Mouse (Mus musculus) cerebellum, adult 2 months (tissue): ENCODE results near the gene Gga1. TPM values are rescaled to one million over a fixed set of nuclear protein-coding genes. Genes with fewer than 3 reads are reported as not detected.

Source experiments
- DNase-seq, 2 experiments: peaks; one replicate each; pipeline ENCODE4 v3.0.0; 2021
- H3K27ac ChIP-seq: fragments of 200-500 bp; 2 replicates; pipeline ENCODE4 v1.5.1; 2012; ENCODE audit warnings: low read length, control low read depth, inconsistent platforms; ENCODE audit not compliant: insufficient read depth
- H3K27me3 ChIP-seq: fragments of 200-500 bp; 2 replicates; pipeline ENCODE4 v1.6.1; 2012; ENCODE audit warnings: inconsistent platforms, mild to moderate bottlenecking, low read length, moderate library complexity; ENCODE audit not compliant: control insufficient read depth, insufficient read depth
- H3K4me1 ChIP-seq: fragments of 200-500 bp; 2 replicates; pipeline ENCODE4 v1.6.1; 2011; ENCODE audit warnings: low read length; ENCODE audit not compliant: control insufficient read depth, insufficient read depth
- H3K4me3 ChIP-seq: fragments of 200-500 bp; replicated peaks from 2 replicates; pipeline ENCODE3; 2011; ENCODE audit warnings: mild to moderate bottlenecking, low read depth, low read length, control low read depth; ENCODE audit not compliant: insufficient read depth
- CTCF ChIP-seq: fragments of 200-500 bp; IDR thresholded peaks from 2 replicates; pipeline ENCODE4 v1.5.1; 2011; ENCODE audit warnings: low read depth, mild to moderate bottlenecking, control low read depth, low read length, moderate library complexity, borderline replicate concordance; ENCODE audit not compliant: insufficient read depth
- POLR2A ChIP-seq: fragments of 200-500 bp; IDR thresholded peaks from 2 replicates; pipeline ENCODE4 v1.6.1; 2011; ENCODE audit warnings: low read length, control low read depth, borderline replicate concordance; ENCODE audit not compliant: insufficient read depth
- WGBS: fragments of 180-500 bp; shearing (Covaris S2); methylation state at CpG from one replicate; pipeline ENCODE4 v1.1.7; 2018; 5-methylcytosine and 5-hydroxymethylcytosine counted together
- polyA plus RNA-seq: library from polyadenylated mRNA; depleted of rRNA; stranded (reverse); fragments of >200 nt; gene quantifications from 2 replicates; pipeline ENCODE4 v1.2.3, GENCODE M21; 2012

The Gga1 gene
- polyA plus RNA-seq, 1 experiment, result 80.8 TPM

DNA sequence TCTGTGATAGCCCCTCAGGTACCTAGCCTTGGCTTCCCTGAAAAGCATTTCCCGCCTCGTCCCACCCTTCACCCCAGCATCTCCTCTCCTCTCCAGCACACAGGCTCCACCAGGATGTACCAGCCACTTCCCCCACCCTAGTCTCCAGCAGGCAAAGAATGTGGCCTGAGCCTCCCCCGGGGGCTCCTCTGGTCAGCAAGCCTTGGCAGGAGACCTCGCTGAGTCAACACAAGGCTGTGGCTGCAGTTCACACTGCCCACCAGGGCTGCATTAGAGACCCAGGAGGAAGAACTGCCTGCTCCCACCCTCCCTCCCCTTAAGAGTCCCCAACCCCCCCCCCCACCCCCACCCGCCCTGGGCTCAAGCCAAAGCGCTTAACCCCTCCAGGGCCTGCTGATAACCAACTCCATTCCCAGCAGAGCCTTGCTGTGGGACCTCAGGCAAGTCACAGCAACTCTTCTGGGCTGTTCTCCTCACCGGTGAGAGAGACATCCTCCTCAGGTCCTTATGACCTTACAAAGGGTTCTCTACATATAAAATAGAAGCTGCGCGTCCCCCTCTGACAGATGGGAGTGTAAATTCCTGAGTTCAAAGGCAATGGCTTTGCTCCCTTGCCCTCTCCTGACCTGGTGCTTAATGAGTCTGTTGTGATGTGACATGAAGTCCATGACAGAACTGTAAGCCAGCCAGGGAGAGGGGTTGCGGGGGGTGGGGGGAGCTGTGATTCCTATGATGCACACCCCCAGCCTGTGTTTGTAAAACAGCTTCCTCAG lies 42.6 kb upstream of the Gga1 start:
- H3K27ac ChIP-seq, result no peak overlapping the region
- TF ChIP-seq POLR2A (no peak), CTCF (no peak)
- H3K27me3 ChIP-seq, result no peaks in the 10 kb centered on the region
- DNase-seq, result no peak
- H3K4me3 ChIP-seq, result no peak overlapping the region
- WGBS, result 47% methylated on average over 10 of the region's 10 CpGs
- peaks cover 14% of the 10 kb centered on the region for H3K4me1 ChIP-seq

DNA sequence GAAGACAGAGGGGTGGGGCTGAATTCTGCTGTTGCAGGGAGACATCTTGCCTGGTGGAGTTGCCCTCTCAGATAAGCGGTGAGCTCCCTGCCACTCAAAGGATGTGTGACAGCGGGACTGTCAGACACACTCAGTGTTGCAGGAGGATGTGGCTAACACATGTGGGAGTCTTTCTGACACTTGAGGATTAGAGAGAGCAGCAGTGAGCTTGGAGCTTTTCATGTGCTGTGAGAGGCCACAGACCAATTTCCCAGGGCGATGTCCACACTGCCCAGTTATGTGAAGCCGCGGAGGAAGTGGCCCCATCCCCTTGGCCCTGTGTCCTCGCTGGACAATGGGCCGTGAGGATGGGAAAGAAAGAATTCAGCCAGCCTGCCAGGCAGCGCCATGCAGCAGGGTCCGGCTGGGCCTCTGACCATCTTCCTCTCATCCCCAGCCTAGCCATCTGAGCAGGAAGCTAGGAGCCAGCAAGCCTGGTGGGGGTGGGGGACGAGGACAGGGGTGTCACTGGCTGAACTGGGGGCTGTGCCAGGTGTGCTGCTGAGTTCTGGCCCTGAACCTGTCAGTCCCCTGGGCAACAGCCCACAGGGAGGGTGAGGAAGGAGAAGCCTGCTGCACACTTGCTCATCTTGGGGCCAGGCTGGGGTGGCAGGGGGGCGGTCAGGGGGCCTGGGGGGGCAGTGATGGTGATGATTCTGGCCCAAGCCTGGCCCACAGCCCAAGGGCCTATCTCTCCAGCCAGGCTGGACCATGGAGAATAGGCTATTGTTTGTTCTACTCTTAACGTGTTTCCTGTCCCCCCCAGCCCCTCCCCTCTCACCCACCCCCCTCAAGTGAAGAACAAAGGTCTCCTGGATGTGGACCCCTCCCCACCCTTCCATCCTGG lies 41.5 kb upstream of the Gga1 start:
- no peak overlapping the region for H3K27ac ChIP-seq

DNA sequence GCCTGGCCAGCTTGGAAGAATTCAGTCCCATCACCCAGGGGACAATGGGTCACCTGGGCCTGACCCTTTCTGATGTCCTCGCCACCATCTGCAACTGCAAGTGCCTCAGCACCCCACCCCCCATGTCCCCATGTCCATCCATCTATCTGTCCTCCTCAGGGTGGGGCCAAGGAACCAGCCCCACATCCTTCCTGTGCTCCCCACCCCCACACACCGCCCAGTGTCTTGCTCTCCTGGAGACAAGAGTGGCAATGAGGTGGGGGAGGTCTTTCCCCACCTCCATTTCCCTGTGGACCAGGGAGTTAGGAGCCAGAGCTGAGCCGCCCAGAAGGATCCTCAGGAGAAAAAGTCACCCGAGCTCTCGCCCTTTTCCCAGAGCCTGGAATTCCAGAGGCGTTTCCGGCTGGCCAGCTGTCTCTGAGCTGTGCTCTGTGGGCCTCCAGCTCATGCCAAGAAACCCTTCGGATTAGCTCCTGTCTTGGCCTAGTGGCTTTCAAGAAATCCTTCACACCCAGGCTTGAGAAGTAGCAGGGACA lies 40.8 kb upstream of the Gga1 start:
- Histone ChIP-seq H3K4me1 (peaks cover 14% of the 10 kb centered on the region), H3K4me3 (no peak overlapping the region), H3K27me3 (no peaks in the 10 kb centered on the region), H3K27ac (no peak overlapping the region)
- DNase-seq, result no peak
- TF ChIP-seq POLR2A, result no peak
- TF ChIP-seq CTCF, result no peak
- WGBS, result 64% methylated on average over 8 of the region's 8 CpGs

More for the DNA sequence above, 41.5 kb upstream of the Gga1 start:
- 25% methylated on average over 12 of the region's 12 CpGs for WGBS
- no peak for TF ChIP-seq POLR2A
- no peak for TF ChIP-seq CTCF
- DNase-seq, result peak; percentile 56 to 71
- H3K27me3 ChIP-seq, result no peaks in the 10 kb centered on the region
- H3K4me1 ChIP-seq, result peaks cover 14% of the 10 kb centered on the region
- H3K4me3 ChIP-seq, result no peak overlapping the region

DNA sequence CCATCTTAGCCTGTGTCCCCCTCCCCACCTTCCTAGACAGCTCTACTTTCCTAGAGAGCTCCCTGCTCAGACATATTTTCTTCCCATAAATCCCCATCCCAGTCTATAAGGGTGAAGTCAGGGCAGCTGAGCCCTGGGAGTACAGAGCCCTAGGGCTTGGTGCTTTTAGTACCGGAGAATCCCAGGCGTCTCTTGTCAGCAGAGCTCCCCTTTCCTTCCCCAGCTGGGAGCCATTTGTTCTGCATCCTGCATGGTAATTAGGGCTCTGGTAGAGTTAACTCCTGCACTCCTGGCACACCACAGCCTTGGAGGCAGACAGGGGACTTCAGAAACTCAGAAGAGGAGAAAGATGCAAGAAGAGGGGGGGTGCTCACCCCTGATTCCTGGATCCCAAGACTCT lies 37.2 kb upstream of the Gga1 start:
- Histone ChIP-seq H3K27me3 (no peaks in the 10 kb centered on the region; the same call in 1 of the 2 replicates), H3K4me3 (no peak overlapping the region), H3K27ac (no peak overlapping the region), H3K4me1 (peaks cover 8% of the 10 kb centered on the region)
- WGBS, result 38% methylated on average over 2 of the region's 2 CpGs
- DNase-seq, result no peak
- TF ChIP-seq POLR2A, result no peak
- no peak for TF ChIP-seq CTCF

DNA sequence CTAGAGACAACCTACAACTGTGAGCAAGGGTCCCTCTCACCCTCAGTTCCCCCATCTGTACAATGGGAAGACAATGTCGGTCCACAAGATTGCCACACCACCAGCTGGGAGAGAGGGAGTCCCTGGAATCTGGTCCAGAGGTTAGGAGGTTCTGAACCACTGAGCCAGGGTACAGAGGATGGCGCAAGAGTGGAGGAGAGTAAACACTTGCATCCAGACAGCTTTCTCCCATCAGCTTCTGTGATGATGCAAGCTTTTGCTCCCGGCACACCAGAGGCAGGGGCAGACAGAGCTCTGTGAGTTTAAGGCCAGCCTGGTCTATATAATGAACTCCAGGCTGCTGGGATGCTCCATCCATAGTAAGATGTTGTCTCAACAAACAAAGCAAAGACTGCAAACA lies 36.7 kb upstream of the Gga1 start:
- H3K4me3 ChIP-seq, result no peak overlapping the region
- DNase-seq, result no peak
- no peak overlapping the region for H3K27ac ChIP-seq
- peaks cover 4% of the 10 kb centered on the region for H3K4me1 ChIP-seq
- WGBS, result 72% methylated on average over 3 of the region's 3 CpGs
- no peaks in the 10 kb centered on the region; the same call in 1 of the 2 replicates for H3K27me3 ChIP-seq
- TF ChIP-seq POLR2A (no peak), CTCF (no peak)

DNA sequence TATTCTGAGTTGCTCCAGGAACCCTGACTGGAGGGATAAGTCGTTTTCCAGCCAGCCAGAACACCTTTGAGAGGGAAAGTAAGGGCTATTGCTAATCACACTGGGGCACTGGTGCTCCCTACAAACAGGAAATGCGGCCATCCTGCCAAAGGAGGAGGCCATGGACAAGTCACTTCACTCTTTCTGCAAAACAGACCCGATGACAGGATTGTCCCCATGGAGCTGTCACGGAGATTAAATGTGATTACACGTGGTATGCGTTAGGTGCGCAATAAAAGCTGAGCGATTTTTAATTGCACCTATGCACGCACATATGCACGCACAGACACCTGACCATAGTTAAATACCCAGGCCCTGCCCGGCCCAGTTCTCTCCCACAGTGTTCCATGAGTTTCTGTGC lies 36.2 kb upstream of the Gga1 start:
- H3K27ac ChIP-seq, result no peak overlapping the region
- DNase-seq, result no peak
- no peaks in the 10 kb centered on the region for H3K4me1 ChIP-seq
- H3K4me3 ChIP-seq, result no peak overlapping the region
- 78% methylated on average over 11 of the region's 11 CpGs for WGBS
- TF ChIP-seq POLR2A (no peak), CTCF (no peak)
- H3K27me3 ChIP-seq, result no peaks in the 10 kb centered on the region; the same call in 1 of the 2 replicates

DNA sequence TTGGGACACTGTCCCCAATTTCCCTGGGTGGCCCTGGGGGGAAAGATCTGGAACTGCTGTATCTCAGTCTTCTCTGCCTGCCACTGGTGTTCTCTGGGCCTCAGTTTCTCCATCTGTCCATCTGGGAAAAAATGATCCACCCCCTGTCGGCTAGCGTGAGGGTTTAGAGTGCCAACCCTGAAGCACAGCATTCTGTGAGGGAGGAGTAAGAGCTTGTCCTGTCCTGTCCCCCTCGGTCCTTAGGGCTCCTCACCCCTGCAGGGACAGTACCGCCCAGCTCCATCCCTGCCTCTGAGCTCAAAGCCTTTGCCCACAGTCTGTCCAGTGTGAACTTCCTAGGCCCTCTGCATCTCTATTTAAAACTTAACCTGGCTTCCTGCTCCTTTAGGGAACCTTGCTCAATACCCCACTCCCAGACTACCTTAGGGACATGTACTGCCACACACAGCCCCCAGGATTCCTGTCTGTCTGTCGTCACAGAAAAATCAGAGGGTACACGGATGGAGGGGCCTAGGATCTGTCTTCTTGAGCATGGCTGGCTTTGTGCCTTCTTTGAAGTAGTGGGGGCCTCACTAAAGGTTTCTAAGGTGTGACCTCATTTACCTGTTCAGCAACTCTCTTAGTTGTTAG lies 35.7 kb upstream of the Gga1 start:
- no peak for DNase-seq
- whole genome bisulfite sequencing, result 82% methylated on average over 6 of the region's 6 CpGs
- no peak overlapping the region for H3K27ac ChIP-seq
- no peaks in the 10 kb centered on the region for H3K4me1 ChIP-seq
- H3K4me3 ChIP-seq, result no peak overlapping the region
- H3K27me3 ChIP-seq, result no peaks in the 10 kb centered on the region; the same call in 1 of the 2 replicates
- TF ChIP-seq CTCF (no peak), POLR2A (no peak)
